Mouse (Mus musculus): ENCODE measurements around the gene Cyren. TPM values are rescaled to one million over a fixed set of nuclear protein-coding genes. Genes with fewer than 3 reads are reported as not detected.

Gene Cyren
- polyA plus RNA-seq, 1 experiment from 2014 or later, result 11.4 TPM

DNA sequence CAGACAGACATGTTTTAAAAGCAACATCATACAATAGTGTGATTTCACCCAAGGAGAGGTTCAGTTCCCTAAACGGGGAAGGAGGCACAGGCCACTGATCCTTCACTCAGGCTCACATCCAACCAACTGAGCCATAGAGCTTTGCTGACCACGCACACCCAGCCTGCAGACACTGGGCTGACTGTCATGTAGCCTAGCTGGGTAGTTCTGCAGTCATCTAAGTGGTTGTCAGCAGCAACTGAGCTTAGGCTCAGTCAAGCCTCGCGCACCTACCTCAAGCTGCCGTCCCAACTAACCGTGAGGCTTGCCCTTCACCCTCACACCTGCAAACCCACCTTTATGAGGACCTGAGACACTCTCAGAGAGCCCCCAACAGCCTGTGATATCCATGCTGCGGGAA, 5.9 kb downstream of the Cyren start:
- no peak overlapping the region for H3K27ac ChIP-seq (replicated peaks)
- H3K9ac ChIP-seq (replicated peaks), result no peak overlapping the region
- no peak for ATAC-seq (replicated peaks)
- no peaks in the 10 kb centered on the region for H3K27me3 ChIP-seq
- no peak overlapping the region for H3K4me2 ChIP-seq (replicated peaks)
- no peaks in the 10 kb centered on the region for H3K9me3 ChIP-seq
- H3K36me3 ChIP-seq, result no peaks in the 10 kb centered on the region
- WGBS, result 91% methylated on average over 7 of the region's 7 CpGs
- no peak overlapping the region for H3K4me3 ChIP-seq
- H3K4me1 ChIP-seq, result peaks cover 3% of the 10 kb centered on the region

- Histone ChIP-seq H3K9ac (replicated peaks) (no peak overlapping the region), H3K27me3 (no peaks in the 10 kb centered on the region), H3K36me3 (no peaks in the 10 kb centered on the region), H3K4me3 (no peak overlapping the region), H3K9me3 (no peaks in the 10 kb centered on the region), H3K27ac (replicated peaks) (no peak overlapping the region), H3K4me1 (no peaks in the 10 kb centered on the region), H3K4me2 (replicated peaks) (no peak overlapping the region)
- WGBS, result 86% methylated on average over 5 of the region's 5 CpGs
- no peak for ATAC-seq (replicated peaks)
Measured at GRCm38 (mm10) chr6:34870724-34871123, 7.1 kb downstream of the Cyren start.

- Histone ChIP-seq H3K4me3 (no peak overlapping the region), H3K9ac (replicated peaks) (no peak overlapping the region), H3K4me2 (replicated peaks) (no peak overlapping the region), H3K27me3 (no peaks in the 10 kb centered on the region), H3K4me1 (no peaks in the 10 kb centered on the region), H3K36me3 (no peaks in the 10 kb centered on the region), H3K27ac (replicated peaks) (no peak overlapping the region), H3K9me3 (no peaks in the 10 kb centered on the region)
- 81% methylated on average over 5 of the region's 5 CpGs for WGBS
- no peak for ATAC-seq (replicated peaks)
Measured at GRCm38 (mm10) chr6:34870136-34870535, 7.7 kb downstream of the Cyren start.

- Histone ChIP-seq H3K4me3 (no peak overlapping the region), H3K9me3 (no peaks in the 10 kb centered on the region), H3K27me3 (no peaks in the 10 kb centered on the region), H3K4me2 (replicated peaks) (no peak overlapping the region), H3K4me1 (no peaks in the 10 kb centered on the region), H3K36me3 (no peaks in the 10 kb centered on the region), H3K9ac (replicated peaks) (no peak overlapping the region), H3K27ac (replicated peaks) (no peak overlapping the region)
- 87% methylated on average over 13 of the region's 13 CpGs for WGBS
- no peak for ATAC-seq (replicated peaks)
Measured at GRCm38 (mm10) chr6:34869225-34869915, 8.5 kb downstream of the Cyren start.

DNA sequence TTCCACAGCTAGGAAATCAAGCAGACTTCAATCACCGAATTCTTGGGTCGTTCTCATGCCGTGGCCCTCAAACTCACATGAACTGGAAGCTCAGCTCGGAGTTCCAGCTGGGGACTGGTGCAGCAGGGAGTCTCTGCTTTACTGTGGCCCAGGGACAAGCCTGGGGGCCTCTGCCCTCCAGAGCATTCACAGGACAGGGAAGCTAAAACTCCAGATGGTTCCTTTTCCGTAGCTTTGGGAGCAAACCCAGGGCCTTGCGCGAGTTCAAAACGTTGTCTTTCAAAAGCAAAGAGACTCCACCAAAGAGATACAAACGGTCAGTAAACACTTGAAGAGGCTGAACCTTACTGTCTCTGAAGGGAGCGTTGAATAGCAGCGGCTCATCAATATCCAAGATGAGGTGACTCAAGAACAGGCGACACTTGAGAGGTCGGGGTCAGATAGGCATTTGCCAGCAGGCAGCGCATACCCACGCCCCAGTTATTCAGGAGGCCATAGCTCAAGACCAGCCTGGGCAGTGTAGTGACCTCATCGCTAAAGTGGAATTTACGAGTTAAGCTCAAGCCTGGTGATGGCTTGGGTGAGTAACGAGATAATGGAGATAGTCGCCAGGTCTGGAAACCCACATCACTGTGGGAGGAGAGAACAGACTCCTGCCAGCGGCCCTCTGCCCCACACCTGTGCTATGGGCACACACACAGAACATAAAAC, 9.2 kb downstream of the Cyren start:
- Histone ChIP-seq H3K36me3 (no peaks in the 10 kb centered on the region), H3K4me2 (replicated peaks) (no peak overlapping the region), H3K9me3 (no peaks in the 10 kb centered on the region), H3K27me3 (no peaks in the 10 kb centered on the region), H3K4me3 (no peak overlapping the region), H3K4me1 (no peaks in the 10 kb centered on the region), H3K9ac (replicated peaks) (no peak overlapping the region), H3K27ac (replicated peaks) (no peak overlapping the region)
- 86% methylated on average over 20 of the region's 20 CpGs for WGBS
- no peak for ATAC-seq (replicated peaks)

DNA sequence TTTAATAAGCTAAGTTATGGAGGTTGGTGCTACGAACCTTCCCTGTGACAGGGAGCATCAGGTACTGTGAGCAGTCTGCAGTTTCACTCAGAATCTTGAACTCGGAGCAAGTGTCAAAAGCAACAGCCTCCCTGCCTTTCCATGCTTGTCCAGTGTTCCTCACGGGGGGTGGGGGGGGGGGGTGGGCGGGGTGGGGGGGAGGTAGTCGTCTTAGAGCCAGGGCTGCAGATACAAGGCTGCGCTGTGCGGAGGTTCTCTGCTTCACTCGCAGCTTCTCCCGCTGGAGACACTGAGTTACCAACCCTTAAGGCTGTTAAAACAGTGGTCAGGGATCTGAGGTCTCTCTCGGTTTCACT, 9.9 kb downstream of the Cyren start:
- 77% methylated on average over 10 of the region's 10 CpGs for WGBS
- no peaks in the 10 kb centered on the region for H3K27me3 ChIP-seq
- H3K4me1 ChIP-seq, result no peaks in the 10 kb centered on the region
- no peak overlapping the region for H3K27ac ChIP-seq (replicated peaks)
- no peak overlapping the region for H3K4me3 ChIP-seq
- no peak overlapping the region for H3K9ac ChIP-seq (replicated peaks)
- H3K9me3 ChIP-seq, result no peaks in the 10 kb centered on the region
- H3K4me2 ChIP-seq (replicated peaks), result no peak overlapping the region
- no peaks in the 10 kb centered on the region for H3K36me3 ChIP-seq
- no peak for ATAC-seq (replicated peaks)

- no peak overlapping the region for H3K4me2 ChIP-seq (replicated peaks)
- no peak overlapping the region for H3K27ac ChIP-seq (replicated peaks)
- H3K4me3 ChIP-seq, result no peak overlapping the region
- no peaks in the 10 kb centered on the region for H3K36me3 ChIP-seq
- H3K4me1 ChIP-seq, result no peaks in the 10 kb centered on the region
- WGBS, result 80% methylated on average over 16 of the region's 16 CpGs
- no peak overlapping the region for H3K9ac ChIP-seq (replicated peaks)
- no peaks in the 10 kb centered on the region for H3K27me3 ChIP-seq
- ATAC-seq (replicated peaks), result no peak
- no peaks in the 10 kb centered on the region for H3K9me3 ChIP-seq
Measured at GRCm38 (mm10) chr6:34867301-34867994, 10.4 kb downstream of the Cyren start.

DNA sequence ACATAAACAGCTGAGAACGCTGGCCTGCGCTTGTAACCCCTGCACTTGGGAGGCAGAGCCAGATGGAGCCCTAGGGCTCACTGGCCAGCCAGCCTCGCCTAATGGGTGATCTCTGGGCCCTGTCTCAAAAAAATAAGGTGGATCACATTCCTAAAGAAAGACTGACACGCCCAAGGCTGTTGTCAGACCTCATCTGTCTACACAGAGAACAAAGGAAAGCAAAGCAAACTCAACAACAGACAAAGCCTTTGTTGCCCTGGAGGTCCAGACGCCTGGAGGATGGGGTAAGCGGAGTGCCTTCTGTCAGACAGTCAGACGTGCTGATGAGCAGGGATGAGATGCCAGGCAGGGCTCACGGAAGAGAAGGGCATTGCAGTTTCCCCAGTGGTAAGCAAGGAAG, 11.1 kb downstream of the Cyren start:
- Histone ChIP-seq H3K27ac (replicated peaks) (no peak overlapping the region), H3K27me3 (no peaks in the 10 kb centered on the region), H3K36me3 (no peaks in the 10 kb centered on the region), H3K9ac (replicated peaks) (no peak overlapping the region), H3K4me2 (replicated peaks) (no peak overlapping the region), H3K9me3 (no peaks in the 10 kb centered on the region), H3K4me3 (no peak overlapping the region), H3K4me1 (no peaks in the 10 kb centered on the region)
- WGBS, result 49% methylated on average over 8 of the region's 8 CpGs
- no peak for ATAC-seq (replicated peaks)

GRCm38 (mm10) chr6:34865711-34866593, 11.9 kb downstream of the Cyren start:
- no peak overlapping the region for H3K27ac ChIP-seq (replicated peaks)
- no peak overlapping the region for H3K4me3 ChIP-seq
- no peaks in the 10 kb centered on the region for H3K36me3 ChIP-seq
- no peaks in the 10 kb centered on the region for H3K27me3 ChIP-seq
- no peak overlapping the region for H3K4me2 ChIP-seq (replicated peaks)
- ATAC-seq (replicated peaks), result no peak
- WGBS, result 70% methylated on average over 7 of the region's 7 CpGs
- H3K4me1 ChIP-seq, result no peaks in the 10 kb centered on the region
- no peaks in the 10 kb centered on the region for H3K9me3 ChIP-seq
- H3K9ac ChIP-seq (replicated peaks), result no peak overlapping the region

DNA sequence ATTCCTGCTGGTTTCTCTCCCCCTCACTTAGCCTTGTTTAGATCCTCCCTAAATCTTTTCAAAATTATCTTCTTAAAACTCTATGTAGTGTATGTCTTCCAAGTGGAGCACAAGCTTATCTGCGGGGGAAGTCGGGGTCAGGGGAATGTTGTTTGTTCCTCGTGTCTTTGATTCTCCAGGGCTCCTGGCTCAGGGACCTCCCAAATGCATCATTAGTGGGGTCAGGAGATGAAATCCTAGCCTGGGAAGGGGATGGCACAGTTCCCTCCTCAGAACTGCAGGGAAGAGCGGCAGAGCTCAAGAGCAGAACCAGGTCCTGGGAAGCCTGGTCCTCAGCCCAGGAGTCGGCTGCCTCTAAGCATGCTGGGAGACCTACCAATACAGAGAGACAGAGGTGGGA, 12.6 kb downstream of the Cyren start:
- ATAC-seq (replicated peaks), result no peak
- H3K4me1 ChIP-seq, result no peaks in the 10 kb centered on the region
- H3K4me2 ChIP-seq (replicated peaks), result no peak overlapping the region
- no peaks in the 10 kb centered on the region for H3K27me3 ChIP-seq
- no peak overlapping the region for H3K9ac ChIP-seq (replicated peaks)
- no peaks in the 10 kb centered on the region for H3K9me3 ChIP-seq
- WGBS, result 77% methylated on average over 5 of the region's 5 CpGs
- H3K36me3 ChIP-seq, result no peaks in the 10 kb centered on the region
- no peak overlapping the region for H3K27ac ChIP-seq (replicated peaks)
- H3K4me3 ChIP-seq, result no peak overlapping the region

DNA sequence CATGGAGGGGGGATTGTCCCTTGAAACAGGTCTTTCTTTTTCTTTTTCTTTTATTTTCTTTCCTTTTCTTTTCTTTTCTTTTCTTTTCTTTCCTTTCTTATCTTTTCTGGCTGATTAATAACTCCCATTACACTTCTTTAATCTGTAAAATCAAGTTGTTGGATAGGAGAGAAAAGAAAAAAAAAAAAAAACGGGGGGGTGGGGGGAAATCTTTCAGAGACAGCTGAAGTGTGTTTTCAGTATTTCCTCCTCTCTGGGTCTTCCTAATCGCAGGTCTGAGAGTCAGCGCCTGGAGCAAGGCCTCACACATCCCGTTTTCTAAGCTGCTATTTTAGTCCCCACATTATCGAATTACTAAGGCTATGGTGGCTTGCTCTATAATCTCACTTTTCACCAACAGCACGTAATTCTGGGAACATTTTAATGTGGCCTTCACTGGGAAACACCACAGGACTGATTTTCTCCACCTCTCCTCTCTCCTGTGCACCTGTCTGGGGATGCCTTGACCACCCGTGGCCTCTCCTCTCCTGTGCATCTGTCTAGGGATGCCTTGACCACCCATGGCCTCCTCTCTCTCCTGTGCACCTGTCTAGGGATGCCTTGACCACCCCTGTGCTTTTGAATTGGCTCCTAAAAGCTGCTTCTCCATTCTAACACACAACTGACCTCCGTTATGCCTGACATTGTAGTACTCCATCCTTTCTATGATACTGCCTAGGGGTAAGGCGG, 13.9 kb downstream of the Cyren start:
- H3K9me3 ChIP-seq, result no peaks in the 10 kb centered on the region
- H3K27me3 ChIP-seq, result no peaks in the 10 kb centered on the region
- WGBS, result 70% methylated on average over 9 of the region's 9 CpGs
- H3K4me2 ChIP-seq (replicated peaks), result no peak overlapping the region
- no peak for ATAC-seq (replicated peaks)
- no peaks in the 10 kb centered on the region for H3K4me1 ChIP-seq
- no peak overlapping the region for H3K4me3 ChIP-seq
- H3K27ac ChIP-seq (replicated peaks), result no peak overlapping the region
- no peaks in the 10 kb centered on the region for H3K36me3 ChIP-seq
- no peak overlapping the region for H3K9ac ChIP-seq (replicated peaks)

Data from forebrain, embryonic 15.5 days (tissue).